Mouse (Mus musculus) erythroblast, embryonic 14.5 days (primary cell): ENCODE measurements around the gene Slc6a1.

Experiments
- GATA1 ChIP-seq: IDR thresholded peaks from 2 replicates; pipeline ENCODE4 v1.6.1; 2012; ENCODE audit warnings: low read length, inconsistent platforms, mixed read lengths
- TAL1 ChIP-seq: IDR thresholded peaks from 3 replicates; pipeline ENCODE4 v1.6.1; 2012; ENCODE audit warnings: low read length, inconsistent platforms, mixed read lengths

GRCm38 (mm10) chr6:114266273-114266672, 16.2 kb upstream of the Slc6a1 start:
- TF ChIP-seq GATA1, result no peak
- no peak for TF ChIP-seq TAL1
